Mouse (Mus musculus) brown adipose tissue, adult 24 weeks (tissue): ENCODE results near the gene Arid4a. TPM values are rescaled to one million over a fixed set of nuclear protein-coding genes. Genes with fewer than 3 reads are reported as not detected.
A peak's percentile ranks its signal among the peaks of the same experiment; 100 is the strongest.

Source experiments
- H3K27ac ChIP-seq: fragments of 200-500 bp; replicated peaks from 2 replicates; pipeline ENCODE4 v1.5.1; 2012; ENCODE audit warnings: low read depth, mild to moderate bottlenecking, low read length
- H3K4me1 ChIP-seq: fragments of 200-500 bp; 2 replicates; pipeline ENCODE4 v1.6.1; 2012; ENCODE audit warnings: low read length, mixed read lengths; ENCODE audit not compliant: control insufficient read depth, insufficient read depth, insufficient read length
- H3K4me3 ChIP-seq: fragments of 200-500 bp; 2 replicates; pipeline ENCODE4 v1.5.1; 2012; ENCODE audit warnings: low read depth, mild to moderate bottlenecking, low read length, moderate library complexity; ENCODE audit not compliant: insufficient read depth
- polyA plus RNA-seq: library from polyadenylated mRNA; stranded (reverse); fragments of >200 nt; gene quantifications from 2 replicates; pipeline ENCODE4 v1.2.4, GENCODE M21; 2012; ENCODE audit not compliant: missing spikeins, insufficient read depth, insufficient read length

Gene Arid4a
- polyA plus RNA-seq, 1 experiment = 12.1 TPM

DNA sequence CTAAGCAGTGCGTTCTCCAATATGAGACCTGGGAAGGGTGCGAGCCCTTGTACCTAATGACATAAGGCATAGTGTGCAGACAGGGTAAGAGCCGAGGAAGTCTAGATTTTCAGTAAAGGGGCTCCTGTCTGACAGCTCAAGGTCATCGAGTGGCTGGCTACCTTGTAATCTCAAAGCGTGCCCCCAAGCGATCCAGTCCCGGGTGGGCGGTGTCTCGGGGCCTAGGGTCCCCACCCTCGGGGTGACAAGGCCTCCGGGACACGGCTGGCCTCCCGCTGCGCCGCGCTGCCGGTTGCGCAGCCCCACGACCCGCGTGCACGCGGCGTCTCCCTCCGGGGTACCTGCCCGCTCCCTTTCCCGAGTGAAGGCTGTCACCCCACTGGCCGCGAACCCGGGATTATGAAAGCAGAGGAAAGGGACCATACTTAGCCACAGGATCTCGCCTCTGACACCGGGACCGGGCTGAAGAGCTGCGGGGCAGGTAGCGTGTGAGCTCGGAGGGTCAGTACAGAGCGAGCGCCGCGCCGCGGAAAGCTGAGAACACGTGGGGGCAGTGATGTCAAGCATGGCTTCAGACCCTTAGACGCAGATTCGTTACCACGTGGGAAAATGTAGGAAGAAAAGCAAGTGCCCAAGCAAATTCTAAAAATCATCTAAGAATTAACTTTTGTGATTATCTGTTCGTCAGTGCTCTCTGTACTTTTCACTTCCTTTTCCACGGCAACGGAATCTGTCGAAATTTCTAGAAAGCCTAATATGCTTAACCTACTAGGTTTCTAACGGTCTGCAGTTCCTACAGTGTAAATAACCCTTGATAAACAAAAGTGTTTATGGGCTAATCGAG is 120.6 kb downstream of the Arid4a start, which contains the start of the genes Timm9 and 2700049A03Rik:
Gene Timm9 (minus strand): TSS at position 555 of the 844 bp plus-strand sequence.
Gene 2700049A03Rik (plus strand): TSS at position 719 of the 844 bp plus-strand sequence.
- Histone ChIP-seq H3K27ac (peak within 1 kb of the TSS; percentile 89), H3K4me1 (peaks cover 3% of the 10 kb centered on the region; the same call in 1 of the 2 replicates), H3K4me3 (peak within 1 kb of the TSS; percentile 98)

- Histone ChIP-seq H3K27ac (peak overlapping the region; percentile 80), H3K4me3 (peak overlapping the region; percentile 98), H3K4me1 (peaks cover 3% of the 10 kb centered on the region; the same call in 1 of the 2 replicates)
Measured at GRCm38 (mm10) chr12:71136974-71137491, 121.2 kb downstream of the Arid4a start.

GRCm38 (mm10) chr12:71137686-71138085 is 121.9 kb downstream of the Arid4a start:
- Histone ChIP-seq H3K27ac (no peak overlapping the region), H3K4me3 (peak overlapping the region; percentile 53), H3K4me1 (peaks cover 3% of the 10 kb centered on the region; the same call in 1 of the 2 replicates)

GRCm38 (mm10) chr12:71139258-71139828 is 123.6 kb downstream of the Arid4a start:
- Histone ChIP-seq H3K4me3 (no peak overlapping the region), H3K27ac (no peak overlapping the region), H3K4me1 (peaks cover 3% of the 10 kb centered on the region; the same call in 1 of the 2 replicates)

GRCm38 (mm10) chr12:71141189-71141588 is 125.4 kb downstream of the Arid4a start:
- peaks cover 3% of the 10 kb centered on the region; the same call in 1 of the 2 replicates for H3K4me1 ChIP-seq
- no peak overlapping the region for H3K27ac ChIP-seq

DNA sequence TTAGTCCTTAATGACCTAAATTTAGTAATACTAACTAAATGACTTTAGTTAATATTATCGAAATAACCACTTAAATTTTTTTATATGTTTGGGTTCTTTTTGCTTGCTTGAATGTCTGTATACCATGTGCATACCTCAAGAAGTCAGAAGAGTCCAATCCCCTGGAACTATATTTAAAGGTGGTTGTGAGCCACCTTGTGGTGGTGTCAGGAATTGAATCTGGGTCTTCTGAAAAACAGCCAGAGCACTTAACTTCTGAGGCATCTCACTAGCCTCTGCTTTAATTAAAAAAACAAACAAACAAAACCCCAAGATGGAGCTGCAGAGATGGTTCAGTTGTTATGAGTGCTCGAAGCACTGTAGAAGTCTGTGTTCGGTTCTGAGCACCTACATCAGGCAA is 131.9 kb downstream of the Arid4a start:
- Histone ChIP-seq H3K4me3 (no peak overlapping the region), H3K27ac (no peak overlapping the region), H3K4me1 (no peaks in the 10 kb centered on the region)

More at GRCm38 (mm10) chr12:71141189-71141588, 125.4 kb downstream of the Arid4a start:
- H3K4me3 ChIP-seq = no peak overlapping the region

Other genes starting within 250 kb of the Arid4a start
- 5.0 and 5.9 TPM in 2 replicates for gene Frmd6, start 190.5 kb upstream of the Arid4a start, polyA plus RNA-seq
- gene Actr10, start 78.1 kb upstream of the Arid4a start, polyA plus RNA-seq = 125 and 165 TPM in 2 replicates
- gene Psma3, start 41.4 kb upstream of the Arid4a start, polyA plus RNA-seq = 441 and 473 TPM in 2 replicates
- gene Tomm20l, start 95.4 kb downstream of the Arid4a start, polyA plus RNA-seq = not detected in 2 replicates
- gene Timm9, start 120.7 kb downstream of the Arid4a start, polyA plus RNA-seq = 106 and 142 TPM in 2 replicates
- 0.83 and 2.5 TPM in 2 replicates for gene 2700049A03Rik, start 120.9 kb downstream of the Arid4a start, polyA plus RNA-seq